Comparison of ENCODE assay signal across 11 mouse cellular contexts in the genomic region with DNA sequence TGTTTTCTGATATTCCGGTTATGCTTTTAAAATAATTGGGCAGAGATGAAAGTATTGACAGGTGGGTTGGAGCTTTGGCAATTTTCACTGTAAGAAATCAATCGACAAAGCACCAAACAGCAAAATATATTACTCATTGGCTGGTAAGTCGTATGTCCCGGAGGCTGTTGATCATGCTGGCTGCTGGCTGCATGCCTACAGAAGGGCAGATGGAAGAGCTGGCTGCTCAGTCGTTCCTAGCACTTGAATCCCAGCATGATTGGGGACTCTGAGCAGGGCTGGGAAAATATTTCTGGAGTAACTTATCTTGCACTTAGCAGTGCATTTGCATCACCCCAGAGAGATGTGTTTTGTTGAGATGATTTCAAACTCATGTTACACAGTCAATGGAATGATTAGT.
A peak's percentile ranks its signal among the peaks of the same experiment; 100 is the strongest.
DNase-seq lines count a peak whose midpoint lies in the region.
"Had no signal": no experiment of that assay in that cellular context is flagged by ENCODE, and none has a peak within 500 bp of the region (broad histone marks: within the 10 kb centered on the region; RNA-seq: fewer than 3 reads in every experiment).

No protein-coding gene starts in this region.

- peak; percentile 17 to 49 for DNase-seq in left cerebral cortex, postnatal 10 days (ENCODE audit: extremely low spot score in 1 of 2, low spot score in 2 of 2)
- no peak for DNase-seq in left cerebral cortex, adult 11 months (ENCODE audit: low spot score)
- peak; percentile 85 for DNase-seq in cerebellum, adult 8-10 months
- DNase-seq in layer of hippocampus, adult 18-20 months (ENCODE audit: low spot score in 2 of 2) = peak; percentile 90 to 95
- peak; percentile 64 to 65 for DNase-seq in right cerebral cortex, postnatal 10 days (ENCODE audit: low spot score in 2 of 2)
- DNase-seq in gastrocnemius, adult 8-10 months (ENCODE audit: low spot score in 2 of 2) = no peak
- DNase-seq in heart, postnatal 36 days = no peak
- DNase-seq in gastrocnemius, postnatal 10 days = no peak
- DNase-seq: kidney, postnatal 14 days; liver; lung, postnatal 10 days had no signal

- intact Hi-C loops in left cerebral cortex, postnatal 10 days (cut with DNase I) = no loop called here
- intact Hi-C loops in heart, postnatal 36 days (cut with DNase I) = no loop called here

Comparison
In these comparisons a context has a peak if more than half of its experiments do, and no peak if none do; other contexts are left out.
1. DNase-seq: peak in left cerebral cortex, postnatal 10 days (2 of 2), cerebellum, adult 8-10 months (single experiment), layer of hippocampus, adult 18-20 months (2 of 2) and right cerebral cortex, postnatal 10 days (2 of 2); none in left cerebral cortex, adult 11 months (single experiment), gastrocnemius, adult 8-10 months (0 of 2), heart, postnatal 36 days (0 of 2) and gastrocnemius, postnatal 10 days (single experiment).